Mouse (Mus musculus): ENCODE data around the gene Macrod2.

- TF ChIP-seq POLR2A (IDR thresholded peaks at IDR 0.05; ENCODE audit: insufficient read depth, low read depth, low read length): no peak
- TF ChIP-seq CTCF (IDR thresholded peaks at IDR 0.05; ENCODE audit: insufficient read depth, low read depth, low read length): no peak
These were observed 337.6 kb downstream of the Macrod2 start for GRCm38 (mm10) chr2:140732616-140733183.
